In the genomic region with DNA sequence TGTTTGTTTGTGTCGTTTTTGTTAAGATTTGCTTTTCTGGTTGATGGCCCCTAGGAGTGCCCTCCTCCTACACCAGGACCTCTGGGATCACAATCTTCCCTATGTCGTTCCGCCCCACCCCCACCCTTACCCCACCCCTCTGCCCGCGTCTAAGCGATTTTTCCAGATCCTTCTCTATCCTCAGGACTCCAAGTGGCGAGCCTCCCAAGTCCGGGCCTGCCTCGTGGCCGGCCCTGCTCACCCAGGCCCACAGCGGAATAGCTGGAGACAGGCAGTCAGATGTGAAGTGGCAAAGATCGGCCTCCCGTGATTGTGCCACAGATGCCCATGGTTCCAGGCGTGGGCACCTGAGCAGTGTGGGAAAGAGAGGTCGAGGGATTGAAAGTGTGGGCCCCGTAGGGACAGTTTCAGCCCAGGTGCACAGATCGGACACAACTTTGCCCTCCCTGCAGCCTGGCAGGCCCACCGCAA, we compare ENCODE assay signal across 9 mouse cellular contexts. TPM values are rescaled to one million over a fixed set of nuclear protein-coding genes. Genes with fewer than 3 reads are reported as not detected.
DNase-seq lines count a peak whose midpoint lies in the region; ATAC-seq and TF ChIP-seq lines count a peak whose summit lies in the region.
"Had no signal": no experiment of that assay in that cellular context is flagged by ENCODE, and none has a peak within 500 bp of the region (broad histone marks: within the 10 kb centered on the region; RNA-seq: fewer than 3 reads in every experiment).

No protein-coding gene starts in this region.

- peak overlapping the region; percentile 60 for H3K9ac ChIP-seq in MEL (ENCODE audit: control insufficient read depth, low read depth, low read length, poor library complexity, severe bottlenecking)
- H3K9ac ChIP-seq in forebrain, embryonic 14.5 days (ENCODE audit: low read length): peak overlapping the region; percentile 97
- peak overlapping the region; percentile 65 for H3K9ac ChIP-seq in midbrain, embryonic 16.5 days (ENCODE audit: low read depth, low read length)

- peak; percentile 10 for ATAC-seq in frontal cortex, adult (ENCODE audit: low TSS enrichment)
- peak; percentile 54 for ATAC-seq in forebrain, embryonic 14.5 days
- ATAC-seq in midbrain, embryonic 16.5 days: peak; percentile 71; the same call in 1 of the 2 replicates

- H3K36me3 ChIP-seq in MEL (ENCODE audit: control insufficient read depth in 1 of 2, insufficient read depth in 2 of 2, low read length in 2 of 2): peaks cover 12 to 20% of the 10 kb centered on the region in 2 experiments
- H3K36me3 ChIP-seq in forebrain, embryonic 14.5 days (ENCODE audit: control insufficient read depth, insufficient read depth, low read length): peaks cover 26% of the 10 kb centered on the region
- H3K36me3 ChIP-seq in midbrain, embryonic 16.5 days (ENCODE audit: control insufficient read depth, insufficient read depth, low read length): peaks cover 15% of the 10 kb centered on the region

- peaks cover 12 to 19% of the 10 kb centered on the region in 2 experiments for H3K4me1 ChIP-seq in MEL (ENCODE audit: control insufficient read depth in 1 of 2, insufficient read depth in 2 of 2, low read length in 2 of 2)
- peaks cover 11% of the 10 kb centered on the region for H3K4me1 ChIP-seq in forebrain, embryonic 14.5 days (ENCODE audit: control insufficient read depth, insufficient read depth, low read length)
- peaks cover 17% of the 10 kb centered on the region for H3K4me1 ChIP-seq in midbrain, embryonic 16.5 days (ENCODE audit: control insufficient read depth, insufficient read depth, low read length)

- no peak for TF ChIP-seq RAD21 in MEL (IDR thresholded peaks at IDR 0.05; ENCODE audit: low read depth, low read length)

- peak overlapping the region; percentile 68 for H3K4me2 ChIP-seq in forebrain, embryonic 14.5 days (ENCODE audit: low read length)
- peak overlapping the region; percentile 87 for H3K4me2 ChIP-seq in midbrain, embryonic 16.5 days (ENCODE audit: low read length)

- DNase-seq in frontal cortex, adult 2 months (ENCODE audit: extremely low spot score in 1 of 2, low spot score in 1 of 2): no peak
- no peak for DNase-seq in MEL (ENCODE audit: low read depth, low spot score)
- no peak for DNase-seq in forebrain, embryonic 14.5 days (ENCODE audit: low spot score)
- peak; percentile 36 for DNase-seq in kidney, postnatal 14 days
- DNase-seq in right cerebral cortex, postnatal 10 days (ENCODE audit: low spot score in 2 of 2): no peak
- DNase-seq in ovary, adult 18-20 months (ENCODE audit: low spot score): no peak

- peaks cover 19% of the 10 kb centered on the region for H3K79me2 ChIP-seq in MEL (ENCODE audit: control insufficient read depth, insufficient read depth, low read length, poor library complexity)

- 31% methylated on average over 18 of the region's 18 CpGs for WGBS in forebrain, embryonic 14.5 days
- 32% methylated on average over 18 of the region's 18 CpGs for WGBS in midbrain, embryonic 16.5 days

- no peak for TF ChIP-seq CTCF in MEL (IDR thresholded peaks at IDR 0.05 in 2 of 3, conservative IDR thresholded peaks at IDR 0.05 in 1 of 3; ENCODE audit: control insufficient read depth in 1 of 3, insufficient read depth in 1 of 3, low read depth in 2 of 3, low read length in 3 of 3, poor library complexity in 1 of 3, severe bottlenecking in 1 of 3)

- H3K4me3 ChIP-seq in MEL (ENCODE audit: control insufficient read depth in 1 of 2, insufficient read depth in 1 of 2, low read depth in 2 of 2, low read length in 2 of 2): peak overlapping the region; percentile 55 to 84
- H3K4me3 ChIP-seq in forebrain, embryonic 14.5 days (ENCODE audit: low read depth, low read length): peak overlapping the region; percentile 98
- H3K4me3 ChIP-seq in midbrain, embryonic 16.5 days (ENCODE audit: low read depth, low read length): peak overlapping the region; percentile 70

- no peaks in the 10 kb centered on the region for H3K27me3 ChIP-seq in MEL (ENCODE audit: control insufficient read depth in 1 of 2, insufficient read depth in 2 of 2, low read length in 2 of 2)
- H3K27me3 ChIP-seq in forebrain, embryonic 14.5 days (replicated peaks; ENCODE audit: control insufficient read depth, insufficient read depth, low read length): no peaks in the 10 kb centered on the region
- H3K27me3 ChIP-seq in midbrain, embryonic 16.5 days (ENCODE audit: control insufficient read depth, insufficient read depth, low read depth, low read length): no peaks in the 10 kb centered on the region

- H3K27ac ChIP-seq in MEL (ENCODE audit: control insufficient read depth, low read depth, low read length): no peak overlapping the region
- no peak overlapping the region for H3K27ac ChIP-seq in forebrain, embryonic 14.5 days (ENCODE audit: low read depth, low read length)
- peak overlapping the region; percentile 89 for H3K27ac ChIP-seq in midbrain, embryonic 16.5 days (ENCODE audit: low read length)

- no peak for TF ChIP-seq POLR2A in MEL (IDR thresholded peaks at IDR 0.05; ENCODE audit: control insufficient read depth in 1 of 2, insufficient read depth in 1 of 2, low read depth in 1 of 2, low read length in 2 of 2, poor library complexity in 1 of 2)

- no peak for TF ChIP-seq EP300 in MEL (IDR thresholded peaks at IDR 0.05; ENCODE audit: low read depth in 1 of 2, low read length in 2 of 2)

- no peaks in the 10 kb centered on the region for H3K9me3 ChIP-seq in MEL (replicated peaks; ENCODE audit: insufficient read depth, low read length)
- no peaks in the 10 kb centered on the region for H3K9me3 ChIP-seq in forebrain, embryonic 14.5 days (replicated peaks; ENCODE audit: control insufficient read depth, low read length)
- no peaks in the 10 kb centered on the region for H3K9me3 ChIP-seq in midbrain, embryonic 16.5 days (replicated peaks; ENCODE audit: control insufficient read depth, low read length, poor library complexity, severe bottlenecking)

TF ChIP-seq in MEL, 35 proteins besides CTCF, POLR2A, EP300 and RAD21:
- TF ChIP-seq MXI1 (IDR thresholded peaks at IDR 0.05; ENCODE audit: low read depth, low read length) (no peak; the same call in 1 of the 2 replicates), ZC3H11A (IDR thresholded peaks at IDR 0.05; ENCODE audit: low read depth, low read length) (no peak)

RNA-seq across cellular contexts. Expression of a gene that starts 0.4 kb away (rescaled TPM):
- polyA plus RNA-seq in frontal cortex, adult 2 months (2012; rRNA removed): 124 and 128 TPM in 2 replicates
- 332 and 333 TPM in 2 replicates for total RNA-seq in MEL (2012; rRNA removed)
- 100 to 1,000 TPM; 426 to 934 TPM for polyA plus RNA-seq in MEL (2012; ENCODE audit: insufficient read depth in 1 of 2, insufficient read length in 2 of 2, low read depth in 1 of 2, low replicate concordance in 2 of 2, missing spikeins in 1 of 2)
- 366 and 400 TPM in 2 replicates for polyA plus RNA-seq in forebrain, embryonic 14.5 days (2014; fragmentation: Nextera tagmentation; extraction: Ambion mirVana)
- polyA plus RNA-seq in midbrain, embryonic 16.5 days (2015; fragmentation: Nextera tagmentation; extraction: Ambion mirVana): 357 and 394 TPM in 2 replicates

RNA-seq across cellular contexts. Expression of a gene that starts 14.2 kb away (rescaled TPM):
- polyA plus RNA-seq in frontal cortex, adult 2 months (2012; rRNA removed): 27.4 and 28.2 TPM in 2 replicates
- total RNA-seq in MEL (2012; rRNA removed): 16.6 and 17.8 TPM in 2 replicates
- polyA plus RNA-seq in MEL (2012; ENCODE audit: insufficient read depth in 1 of 2, insufficient read length in 2 of 2, low read depth in 1 of 2, low replicate concordance in 2 of 2, missing spikeins in 1 of 2): 10 to 100 TPM in 1 of 2 experiments, not detected in 1; 44.8 TPM
- 28.0 and 32.1 TPM in 2 replicates for polyA plus RNA-seq in forebrain, embryonic 14.5 days (2014; fragmentation: Nextera tagmentation; extraction: Ambion mirVana)
- polyA plus RNA-seq in midbrain, embryonic 16.5 days (2015; fragmentation: Nextera tagmentation; extraction: Ambion mirVana): 46.4 and 48.8 TPM in 2 replicates

RNA-seq across cellular contexts. Expression of a gene that starts 39.8 kb away (rescaled TPM):
- 21.2 and 22.7 TPM in 2 replicates for polyA plus RNA-seq in frontal cortex, adult 2 months (2012; rRNA removed)
- 0.04 TPM in 1 of 2 replicates, not detected in the other for total RNA-seq in MEL (2012; rRNA removed)
- polyA plus RNA-seq in MEL (2012; ENCODE audit: insufficient read depth in 1 of 2, insufficient read length in 2 of 2, low read depth in 1 of 2, low replicate concordance in 2 of 2, missing spikeins in 1 of 2): under 1 TPM in 1 of 2 experiments, not detected in 1; 0.86 TPM
- polyA plus RNA-seq in forebrain, embryonic 14.5 days (2014; fragmentation: Nextera tagmentation; extraction: Ambion mirVana): 4.7 TPM in 2 replicates
- polyA plus RNA-seq in midbrain, embryonic 16.5 days (2015; fragmentation: Nextera tagmentation; extraction: Ambion mirVana): 10.7 and 13.6 TPM in 2 replicates
- total RNA-seq: hematopoietic stem cell, adult 5-6 weeks had no signal

Comparison
In these comparisons a context has a peak if more than half of its experiments do, and no peak if none do; other contexts are left out.
1. ATAC-seq: peak in every context shown above with its lines; median percentile 71 in midbrain, embryonic 16.5 days; 54 in forebrain, embryonic 14.5 days; 10 in frontal cortex, adult.